Mouse (Mus musculus) midbrain, embryonic 16.5 days (tissue): ENCODE data around the gene Cd69. TPM values are rescaled to one million over a fixed set of nuclear protein-coding genes. Genes with fewer than 3 reads are reported as not detected.

ENCODE experiments used
- ATAC-seq: fragments of 200-750 bp; cut with Nextera tagmentation; 2 replicates; pipeline ENCODE4 v1.8.0; 2017; ENCODE audit warnings: moderate TSS enrichment
- H3K27ac ChIP-seq: fragments of 300-500 bp; sonication (generic); 2 replicates; pipeline ENCODE4 v1.5.1; 2014; ENCODE audit warnings: mild to moderate bottlenecking, low read length, mixed read lengths
- H3K27me3 ChIP-seq: fragments of 300-500 bp; sonication (generic); 2 replicates; pipeline ENCODE4 v1.6.1; 2014; ENCODE audit warnings: low read depth, low read length, mixed read lengths; ENCODE audit not compliant: control insufficient read depth, insufficient read depth
- H3K36me3 ChIP-seq: fragments of 300-500 bp; sonication (generic); 2 replicates; pipeline ENCODE4 v1.6.1; 2014; ENCODE audit warnings: mild to moderate bottlenecking, low read length, moderate library complexity, mixed read lengths; ENCODE audit not compliant: control insufficient read depth, insufficient read depth
- H3K4me1 ChIP-seq: fragments of 300-500 bp; sonication (generic); 2 replicates; pipeline ENCODE4 v1.6.1; 2014; ENCODE audit warnings: mild to moderate bottlenecking, low read length, mixed read lengths; ENCODE audit not compliant: control insufficient read depth, insufficient read depth
- H3K4me2 ChIP-seq: fragments of 300-500 bp; sonication (generic); 2 replicates; pipeline ENCODE4 v1.6.1; 2014; ENCODE audit warnings: mild to moderate bottlenecking, low read length, mixed read lengths
- H3K4me3 ChIP-seq: fragments of 300-500 bp; sonication (generic); 2 replicates; pipeline ENCODE4 v1.5.1; 2014; ENCODE audit warnings: low read depth, mild to moderate bottlenecking, low read length, moderate library complexity, mixed read lengths
- H3K9ac ChIP-seq: fragments of 300-500 bp; sonication (generic); 2 replicates; pipeline ENCODE4 v1.6.1; 2014; ENCODE audit warnings: low read depth, low read length, mixed read lengths
- H3K9me3 ChIP-seq: fragments of 300-500 bp; sonication (generic); replicated peaks from 2 replicates; pipeline ENCODE4 v1.6.1; 2014; ENCODE audit warnings: mild to moderate bottlenecking, low read length, mixed read lengths; ENCODE audit not compliant: control insufficient read depth, poor library complexity, severe bottlenecking
- WGBS: fragments of 180-500 bp; shearing (Covaris S2); extraction: QIAGEN DNeasy Blood & Tissue Kit; methylation state at CpG from one replicate; pipeline ENCODE4 v1.1.7; 2014; 5-methylcytosine and 5-hydroxymethylcytosine counted together
- polyA plus RNA-seq: library from polyadenylated mRNA; unstranded; fragments of >200 nt; fragmentation: Nextera tagmentation; extraction: Ambion mirVana; gene quantifications from 2 replicates; pipeline ENCODE4 v1.2.1, GENCODE M21; 2015

The Cd69 gene
- polyA plus RNA-seq, 1 experiment from 2014 or later: not detected

GRCm38 (mm10) chr6:129222188-129222800, 52.9 kb downstream of the Cd69 start:
- Histone ChIP-seq H3K4me3 (no peak overlapping the region), H3K27ac (no peak overlapping the region), H3K27me3 (no peaks in the 10 kb centered on the region), H3K4me2 (no peak overlapping the region), H3K9ac (no peak overlapping the region), H3K4me1 (no peaks in the 10 kb centered on the region), H3K9me3 (no peaks in the 10 kb centered on the region), H3K36me3 (no peaks in the 10 kb centered on the region)
- 93% methylated on average over 3 of the region's 3 CpGs for WGBS
- ATAC-seq: no peak

- Histone ChIP-seq H3K9ac (no peak overlapping the region), H3K27me3 (no peaks in the 10 kb centered on the region), H3K27ac (no peak overlapping the region), H3K36me3 (no peaks in the 10 kb centered on the region), H3K4me1 (no peaks in the 10 kb centered on the region), H3K9me3 (no peaks in the 10 kb centered on the region), H3K4me3 (no peak overlapping the region), H3K4me2 (no peak overlapping the region)
- 98% methylated on average over 1 of the region's 1 CpGs for WGBS
- no peak for ATAC-seq
Measured at GRCm38 (mm10) chr6:129221053-129221452, 54.2 kb downstream of the Cd69 start.

- Histone ChIP-seq H3K4me2 (no peak overlapping the region), H3K9me3 (no peaks in the 10 kb centered on the region), H3K4me1 (no peaks in the 10 kb centered on the region), H3K27me3 (no peaks in the 10 kb centered on the region), H3K4me3 (no peak overlapping the region), H3K27ac (no peak overlapping the region), H3K9ac (no peak overlapping the region), H3K36me3 (no peaks in the 10 kb centered on the region)
- ATAC-seq: no peak
- 87% methylated on average over 3 of the region's 3 CpGs for WGBS
Measured at GRCm38 (mm10) chr6:129219897-129220517, 55.2 kb downstream of the Cd69 start.

- H3K36me3 ChIP-seq: no peaks in the 10 kb centered on the region
- no peak overlapping the region for H3K27ac ChIP-seq
- no peaks in the 10 kb centered on the region for H3K27me3 ChIP-seq
- no peaks in the 10 kb centered on the region for H3K4me1 ChIP-seq
- no peak overlapping the region for H3K4me3 ChIP-seq
- H3K9me3 ChIP-seq: no peaks in the 10 kb centered on the region
- no peak overlapping the region for H3K4me2 ChIP-seq
- no peak overlapping the region for H3K9ac ChIP-seq
- ATAC-seq: no peak
- 88% methylated on average over 5 of the region's 5 CpGs for WGBS
Measured at GRCm38 (mm10) chr6:129218191-129218696, 57.0 kb downstream of the Cd69 start.

Other genes with a start within 250 kb of the Cd69 start
- gene Klrb1f, start 229.5 kb downstream of the Cd69 start, polyA plus RNA-seq: 0.80 and 0.87 TPM in 2 replicates
- not detected in 2 replicates for gene Clec2e, start 174.5 kb downstream of the Cd69 start, polyA plus RNA-seq
- gene Clec2d, start 94.8 kb downstream of the Cd69 start, polyA plus RNA-seq: not detected in 2 replicates
- gene 4922502D21Rik, start 56.4 kb upstream of the Cd69 start, polyA plus RNA-seq: not detected in 2 replicates
- gene Clec12a, start 67.3 kb upstream of the Cd69 start, polyA plus RNA-seq: 0.28 and 0.40 TPM in 2 replicates
- 0.45 TPM in 1 of 2 replicates, not detected in the other for gene Clec12b, start 110.4 kb upstream of the Cd69 start, polyA plus RNA-seq
- gene Clec1b, start 121.9 kb upstream of the Cd69 start, polyA plus RNA-seq: 0.34 and 0.65 TPM in 2 replicates
- 0.45 and 0.47 TPM in 2 replicates for gene Clec9a, start 133.4 kb upstream of the Cd69 start, polyA plus RNA-seq
- gene Clec1a, start 176.6 kb upstream of the Cd69 start, polyA plus RNA-seq: 1.6 and 2.1 TPM in 2 replicates
- not detected in 2 replicates for gene Olr1, start 231.7 kb upstream of the Cd69 start, polyA plus RNA-seq
- gene Tmem52b, start 237.1 kb upstream of the Cd69 start, polyA plus RNA-seq: not detected in 2 replicates